Mouse (Mus musculus) testis, postnatal 10 days (tissue): ENCODE results near the gene AI182371.

ENCODE experiments used
- DNase-seq: peaks from one replicate; pipeline ENCODE4 v3.0.0; 2021; ENCODE audit warnings: low spot score

AI182371 gene

DNA sequence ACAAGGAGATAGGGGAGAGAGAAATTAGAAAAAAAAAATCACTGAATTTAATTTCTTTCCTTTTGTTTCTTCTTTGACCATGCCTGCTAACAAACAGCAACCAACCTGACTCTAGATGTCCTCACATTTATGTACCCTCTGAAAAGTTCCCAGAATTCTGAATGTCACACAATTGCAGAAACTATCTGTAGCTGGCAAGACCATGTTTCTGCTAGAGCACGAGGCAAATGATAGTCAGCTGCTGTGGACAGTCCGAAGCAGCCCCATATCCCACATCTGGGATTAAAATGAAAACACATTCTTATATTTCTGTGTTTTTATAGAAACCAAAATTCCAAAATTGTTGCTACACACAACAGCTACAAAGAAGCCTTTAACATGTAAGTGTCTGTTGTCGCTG is at the start of gene AI182371:
AI182371 (minus strand) TSS at position 101 of the 400 bp plus-strand sequence.
- no peak for DNase-seq

DNA sequence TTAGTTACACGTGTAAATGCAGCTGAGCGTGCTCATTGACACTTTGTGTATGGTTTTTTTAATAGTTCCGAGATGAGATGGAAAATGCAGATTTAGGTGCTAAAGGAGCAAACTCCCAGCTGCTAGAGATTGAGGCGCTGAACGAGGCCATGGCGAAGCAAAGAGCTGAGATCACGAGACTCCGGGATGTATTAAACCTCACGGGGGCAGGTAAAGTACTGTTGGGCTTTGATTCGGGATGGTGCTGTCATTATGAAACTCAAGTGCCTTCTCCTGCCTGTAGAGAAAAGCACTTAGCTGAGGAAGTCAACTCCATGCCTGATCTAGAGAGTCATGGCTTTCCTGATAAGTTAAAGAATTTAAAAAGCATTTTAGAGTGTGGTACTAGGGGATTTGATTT is 47.5 kb upstream of the AI182371 start:
- no peak for DNase-seq

DNA sequence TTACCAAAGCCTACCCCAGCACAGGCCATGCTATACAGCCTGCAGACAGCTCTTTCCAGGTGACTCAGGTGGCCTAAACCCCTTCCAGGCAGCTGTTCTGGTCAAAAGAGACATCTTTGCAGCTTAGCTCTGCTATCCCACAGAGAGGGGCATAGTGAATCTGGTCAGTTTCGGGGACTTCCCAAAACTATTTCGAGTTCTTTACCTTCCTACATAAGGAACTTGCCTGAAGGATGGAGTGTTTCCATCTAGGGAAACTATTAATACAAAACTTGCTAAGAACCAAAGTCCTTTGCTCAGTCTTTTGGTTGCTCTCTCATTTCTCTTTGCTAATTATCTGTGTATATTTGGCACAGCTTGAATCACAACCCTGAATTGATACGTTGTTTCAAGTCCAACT is 40.3 kb upstream of the AI182371 start:
- no peak for DNase-seq

DNA sequence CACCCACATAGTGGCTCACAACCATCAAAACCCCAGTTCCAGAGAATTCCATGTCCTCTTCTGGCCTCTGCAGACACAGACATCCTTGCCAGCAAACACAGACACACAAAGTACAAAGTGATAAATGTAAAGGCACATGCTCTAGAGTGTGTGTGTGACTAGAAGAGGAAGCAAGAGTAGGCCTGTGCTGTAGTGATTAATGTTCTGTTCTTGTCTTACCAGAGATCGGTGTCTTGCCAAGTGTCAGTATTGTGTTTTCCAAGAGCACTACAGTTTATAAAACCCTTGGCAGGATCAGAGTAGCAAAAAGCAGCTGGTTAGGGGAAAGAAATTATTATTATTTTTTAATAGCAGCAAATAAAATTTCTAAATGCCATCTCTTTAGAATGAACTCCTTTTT is 37.2 kb upstream of the AI182371 start:
- no peak for DNase-seq

DNA sequence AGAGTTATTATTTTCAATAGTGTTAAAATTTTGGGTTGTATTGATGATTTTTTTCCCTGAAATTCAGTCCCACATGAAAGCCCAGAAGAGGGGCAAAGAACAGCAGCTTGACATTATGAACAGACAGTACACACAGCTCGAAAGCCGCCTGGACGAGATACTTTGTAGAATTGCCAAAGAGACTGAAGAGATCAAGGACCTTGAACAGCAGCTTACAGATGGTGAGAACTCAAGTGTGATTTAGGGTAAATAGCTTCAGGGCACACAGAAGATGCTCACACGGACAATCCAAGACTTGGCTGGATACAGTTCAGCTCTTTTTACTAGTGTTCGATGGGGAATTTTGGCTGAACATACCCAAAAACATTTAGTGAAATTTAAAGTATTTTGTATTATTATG is 32.5 kb upstream of the AI182371 start:
- no peak for DNase-seq

DNA sequence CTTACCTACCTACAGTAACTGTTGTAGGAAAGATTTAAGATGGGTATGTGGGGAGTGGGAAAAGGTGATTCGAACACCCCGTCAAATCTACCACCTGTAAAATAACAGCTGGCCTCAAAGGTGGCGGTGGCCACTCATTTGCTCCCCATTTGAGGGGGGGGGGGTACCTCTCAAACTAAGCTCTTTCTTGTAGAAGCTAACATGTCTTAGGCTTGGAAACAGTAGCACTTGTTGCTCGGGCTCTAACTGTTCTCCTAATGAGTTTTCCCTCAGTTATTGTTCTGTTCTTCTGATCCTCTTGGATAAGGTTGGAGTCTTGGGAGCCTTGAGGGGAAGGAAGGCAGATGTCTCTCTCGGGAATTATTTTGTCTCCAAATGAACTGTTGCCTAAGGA is 31.3 kb upstream of the AI182371 start:
- DNase-seq = no peak

DNA sequence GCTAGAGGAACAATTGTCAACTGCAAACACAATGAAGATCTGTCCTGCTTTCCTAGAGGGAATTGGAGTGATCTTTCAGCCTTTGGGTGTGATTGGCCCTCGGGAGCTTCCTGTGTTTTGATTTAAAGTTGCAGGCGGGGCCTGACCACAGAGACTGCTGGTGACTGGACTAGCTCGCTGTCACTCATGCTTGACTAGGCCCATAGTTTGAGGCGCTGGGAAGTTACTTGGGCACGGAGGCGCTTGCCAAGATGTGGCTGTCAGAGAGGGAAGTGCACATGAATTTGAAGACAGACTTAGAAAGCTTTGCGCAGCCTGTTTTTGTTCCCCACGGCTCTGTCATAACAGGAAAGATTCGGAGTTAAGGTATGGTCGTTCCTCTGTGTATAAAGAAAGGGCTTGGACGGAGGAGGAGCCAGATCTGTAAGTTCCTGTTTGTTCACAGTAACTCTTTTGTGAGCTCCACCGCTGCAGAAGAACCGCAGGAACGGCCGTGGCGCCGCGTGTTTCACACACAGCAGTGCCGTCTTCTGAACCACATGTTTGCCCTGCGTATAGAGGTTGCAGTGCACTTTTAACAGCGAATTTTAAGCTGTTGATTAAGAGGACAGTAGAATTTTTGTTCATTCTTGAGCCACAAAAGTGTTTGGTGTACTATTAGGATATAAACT is 30.8 kb upstream of the AI182371 start:
- DNase-seq = peak; percentile 94

DNA sequence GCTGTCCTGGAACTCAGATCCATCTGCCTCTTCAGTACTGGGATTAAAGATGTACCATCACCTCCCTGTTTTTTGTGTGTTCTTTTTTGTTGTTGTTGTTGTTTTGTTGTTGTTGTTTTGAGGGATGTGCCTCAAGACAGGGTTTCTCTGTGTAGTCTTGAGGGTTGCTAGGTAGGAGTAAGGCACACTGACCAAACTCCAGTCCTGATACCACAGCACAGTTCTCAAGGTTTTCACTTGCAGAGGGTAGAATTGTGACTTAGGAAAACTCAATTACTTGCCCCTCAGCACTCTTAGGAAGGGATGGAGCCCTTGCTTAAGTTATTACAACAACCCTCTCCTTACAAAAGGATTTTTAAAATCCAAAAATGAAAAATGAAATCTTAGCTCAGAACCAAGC is 30.1 kb upstream of the AI182371 start:
- no peak for DNase-seq

DNA sequence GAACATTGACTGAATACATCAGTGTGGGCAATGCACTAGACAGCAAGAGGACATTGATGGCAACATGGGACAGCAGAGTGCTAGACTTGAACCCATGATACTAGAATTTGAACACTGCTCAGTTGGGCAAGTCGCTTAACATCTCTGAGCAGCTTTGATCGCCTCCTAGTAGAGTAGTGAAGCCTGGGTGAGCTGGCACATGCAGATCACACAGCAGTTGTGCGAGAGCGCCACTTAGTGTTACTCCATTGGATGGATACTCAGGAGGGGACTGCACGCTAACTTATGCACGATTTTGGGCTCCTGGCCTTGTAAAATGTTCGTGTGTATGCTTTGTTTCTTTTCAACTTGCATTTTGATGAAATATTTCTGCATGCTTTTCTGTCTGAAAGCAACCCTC is 23.4 kb upstream of the AI182371 start:
- no peak for DNase-seq

DNA sequence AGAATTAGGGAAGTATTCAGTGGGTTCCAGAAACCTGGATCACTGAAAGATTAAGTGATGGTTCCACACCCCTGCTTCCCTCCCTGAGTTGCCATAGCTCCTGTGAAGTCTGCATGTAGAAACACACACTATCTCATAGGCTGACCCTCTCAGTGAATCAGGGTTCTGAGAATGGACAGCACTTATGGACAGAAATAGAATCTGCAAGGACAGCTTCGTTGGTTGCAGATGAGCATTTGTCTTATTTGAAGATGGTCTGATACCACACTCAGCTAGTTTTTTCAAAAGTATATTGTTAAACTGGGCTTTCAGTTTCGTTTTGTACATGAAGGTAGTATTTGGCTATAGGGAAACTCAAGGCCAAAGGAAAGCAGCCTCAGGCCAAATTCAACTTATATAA is 9.2 kb upstream of the AI182371 start:
- DNase-seq = no peak

DNA sequence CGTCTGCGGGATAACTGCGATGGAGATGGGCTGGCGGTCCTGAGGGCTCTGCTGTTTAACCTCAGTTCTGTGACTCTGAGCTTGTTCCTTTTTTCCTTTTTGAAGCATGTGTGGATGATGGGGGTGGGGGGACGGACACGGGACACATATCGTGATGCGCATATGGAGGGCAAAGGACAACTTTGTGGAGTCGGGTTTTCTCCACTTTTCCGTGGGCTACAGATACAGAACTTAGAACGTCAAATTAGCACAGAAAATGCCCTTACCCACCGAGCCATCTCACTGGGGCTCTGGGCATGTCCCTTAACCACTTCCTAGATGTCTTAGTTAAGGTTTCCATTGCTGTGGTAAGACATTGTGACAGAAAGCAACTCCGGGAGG is 8.6 kb upstream of the AI182371 start:
- DNase-seq = no peak

DNA sequence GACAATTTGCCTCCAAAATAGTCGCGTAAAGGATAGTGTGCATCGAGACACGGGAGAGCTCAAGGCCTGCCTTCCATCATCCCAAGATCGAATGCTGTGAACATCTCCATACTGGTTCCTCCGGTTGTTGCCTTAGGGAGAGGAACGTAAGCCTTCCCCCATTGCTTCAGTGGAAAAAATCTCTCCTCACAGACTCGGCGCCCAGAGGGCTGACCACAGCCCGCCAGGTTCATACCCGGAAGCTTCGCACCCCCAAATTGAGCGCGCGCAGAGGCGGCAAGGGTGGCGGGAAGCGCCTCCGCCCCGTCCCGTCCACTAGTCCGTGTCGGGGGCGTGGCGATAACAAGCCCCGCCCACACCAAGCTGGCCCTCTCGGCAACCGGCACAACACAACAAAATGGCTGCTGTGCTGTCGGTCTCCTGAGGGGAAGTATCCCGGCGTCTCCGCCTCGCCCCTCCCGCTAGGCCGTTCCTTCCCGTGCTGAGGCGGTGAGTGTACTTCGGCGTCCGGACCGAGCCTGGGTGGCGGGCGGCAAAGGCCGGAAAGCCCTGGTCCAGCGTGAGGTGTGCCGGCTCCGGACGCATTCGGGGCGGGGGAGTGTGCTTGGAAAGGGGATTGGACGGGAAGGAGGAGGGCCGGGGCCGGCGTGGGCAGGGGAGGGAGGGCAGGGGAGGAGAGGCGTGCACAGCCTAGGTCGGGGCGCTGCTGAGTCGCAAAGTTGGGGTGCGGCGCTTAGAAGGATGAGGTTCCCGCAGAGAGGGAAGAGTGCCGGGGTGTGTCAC is 8.0 kb upstream of the AI182371 start, which contains the start of gene Cntrl:
Cntrl (plus strand) TSS at position 352 of the 783 bp plus-strand sequence.
- peak; percentile 98 for DNase-seq

DNA sequence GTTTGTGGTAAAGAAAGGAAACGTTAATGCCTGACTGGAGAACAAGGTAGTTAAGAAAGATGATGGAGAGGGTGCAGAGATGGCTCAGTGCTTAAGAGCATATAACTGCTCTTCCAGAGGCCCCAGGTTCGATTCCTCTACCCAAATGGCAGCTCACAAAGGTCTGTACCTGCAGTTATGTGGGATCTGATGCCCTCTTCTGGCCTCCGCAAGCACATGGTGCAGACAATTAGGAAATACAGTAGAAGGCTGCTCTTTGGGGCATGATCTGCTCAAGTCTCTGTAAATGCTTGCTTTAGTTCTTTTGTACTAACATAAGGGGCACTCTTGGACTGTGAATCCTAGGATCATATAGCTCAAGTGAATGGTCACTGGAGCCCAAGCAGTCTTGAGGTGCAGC is 7.4 kb upstream of the AI182371 start:
- peak; percentile 48 for DNase-seq

DNA sequence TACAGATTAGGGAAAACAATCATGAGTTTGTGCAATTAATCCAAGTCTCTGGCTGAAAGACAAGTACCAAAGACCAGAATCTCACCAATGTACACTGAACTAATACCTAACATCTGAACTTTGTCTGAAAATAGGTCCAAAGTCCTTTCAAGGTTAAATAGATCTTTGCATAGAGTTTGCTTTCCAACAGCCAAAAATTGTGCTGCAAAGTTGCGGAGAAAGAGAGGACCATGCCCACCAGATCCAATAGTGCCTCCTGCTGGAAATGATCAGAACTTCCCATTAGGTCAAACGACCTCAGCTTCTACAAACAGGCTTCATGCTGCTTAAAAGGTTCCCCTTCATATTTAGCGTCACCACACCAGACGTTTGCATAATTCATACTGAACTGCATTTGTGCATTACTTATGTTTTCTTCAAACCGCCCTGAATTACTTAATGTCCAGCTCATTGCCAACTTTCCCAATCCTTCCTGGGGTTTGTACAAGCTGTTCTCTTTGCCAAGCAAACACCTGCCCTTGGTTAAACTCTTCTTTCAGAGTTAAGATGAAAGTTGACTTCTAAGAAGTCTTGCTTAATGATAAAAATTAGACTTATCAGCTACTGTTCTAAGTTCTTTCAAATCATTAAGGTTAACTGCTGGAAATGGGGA is 6.8 kb upstream of the AI182371 start:
- peak; percentile 48 for DNase-seq

DNA sequence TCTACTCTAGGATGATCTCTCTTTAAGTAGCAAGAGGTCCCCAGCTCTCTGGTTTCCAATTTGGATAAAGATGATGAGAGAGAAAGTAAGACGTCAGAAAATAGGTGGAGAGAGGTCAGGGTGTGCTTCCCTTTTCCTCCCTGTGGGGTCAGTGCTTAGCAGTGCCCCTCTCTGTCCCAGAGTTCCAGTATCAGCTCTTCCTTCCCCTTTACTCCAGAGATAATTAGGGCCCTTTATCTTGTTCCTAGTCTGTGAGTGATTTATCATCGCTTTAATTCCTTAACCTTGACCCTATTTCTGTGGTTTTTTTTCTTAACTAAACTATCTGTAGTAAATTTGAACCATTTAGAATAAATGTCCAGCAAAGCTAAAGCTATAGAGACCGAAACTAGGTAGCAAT is 3.5 kb upstream of the AI182371 start:
- no peak for DNase-seq

DNA sequence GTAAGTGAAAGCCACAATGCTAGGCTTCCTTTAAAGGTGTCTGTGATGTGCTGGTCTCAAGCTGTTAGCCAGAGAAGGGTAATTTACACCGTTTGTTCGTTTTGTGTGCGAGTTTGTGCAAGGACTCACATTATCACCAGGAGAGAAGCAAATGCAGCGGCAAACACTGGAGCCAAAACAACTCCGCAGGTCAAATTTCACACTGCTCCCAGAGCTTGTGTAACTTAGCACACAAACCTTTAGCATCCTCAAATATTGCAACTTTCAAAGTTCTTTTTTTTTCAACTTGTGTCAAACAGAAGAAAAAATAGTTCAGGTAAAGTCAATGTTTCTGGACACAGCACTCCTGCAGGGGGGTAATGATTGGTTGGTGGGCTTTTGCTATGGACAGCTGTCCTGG is 2.2 kb upstream of the AI182371 start:
- DNase-seq = no peak

DNA sequence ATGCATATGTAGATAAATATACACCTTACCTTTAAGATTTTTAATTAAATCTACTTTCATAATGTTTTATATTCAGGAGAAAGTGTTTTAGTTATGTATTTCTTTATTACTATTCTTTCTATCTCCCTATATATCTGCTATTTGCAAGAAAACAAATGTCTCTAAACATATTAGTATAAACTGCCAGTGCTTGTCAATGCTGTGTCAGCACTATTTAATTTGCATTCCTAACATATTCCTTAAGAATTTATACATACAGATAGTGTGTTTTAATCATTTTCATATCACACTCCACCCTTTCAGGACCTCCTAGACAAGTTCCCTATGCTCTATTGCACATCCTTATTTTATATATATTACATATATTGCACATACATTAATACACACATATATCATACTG is 1.4 kb upstream of the AI182371 start:
- DNase-seq = no peak

DNA sequence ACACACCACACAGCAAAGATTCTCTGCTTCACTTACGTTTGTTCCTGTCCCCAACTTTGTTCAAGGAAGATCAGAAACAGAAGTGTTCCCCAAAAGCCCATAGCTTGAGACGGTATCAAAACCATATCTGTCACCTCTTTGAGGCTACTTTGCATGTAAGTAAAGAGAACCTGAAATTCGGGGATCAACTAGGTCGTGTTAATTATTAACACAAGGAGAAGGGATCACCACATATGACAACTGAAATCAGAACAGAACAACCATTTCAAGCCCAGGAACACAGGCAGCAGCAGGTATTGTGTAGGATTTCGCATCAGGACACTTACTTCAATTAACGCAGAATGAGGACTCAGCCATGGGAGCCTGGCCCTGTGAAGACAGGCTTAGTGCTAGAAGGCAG is 814 bp downstream of the AI182371 start:
- no peak for DNase-seq

DNA sequence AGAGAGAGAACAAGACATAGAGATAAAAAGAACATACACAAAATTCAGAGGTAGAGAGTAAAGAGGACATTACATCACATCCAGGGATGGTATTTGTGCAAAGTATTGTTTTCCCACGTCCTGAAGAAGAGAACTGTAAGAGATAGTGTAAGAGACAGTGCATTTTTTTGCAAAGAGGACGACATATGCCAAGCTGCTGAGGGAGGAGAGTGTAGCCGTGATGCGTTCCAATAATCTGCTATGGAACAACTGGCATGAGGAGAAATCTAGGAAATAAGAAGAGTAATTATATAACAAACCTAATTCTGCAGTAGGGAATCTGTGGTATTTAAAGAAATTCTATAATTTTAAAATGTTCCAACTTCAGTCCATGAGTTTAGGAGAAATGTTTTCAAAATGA is 13.9 kb downstream of the AI182371 start:
- no peak for DNase-seq

DNA sequence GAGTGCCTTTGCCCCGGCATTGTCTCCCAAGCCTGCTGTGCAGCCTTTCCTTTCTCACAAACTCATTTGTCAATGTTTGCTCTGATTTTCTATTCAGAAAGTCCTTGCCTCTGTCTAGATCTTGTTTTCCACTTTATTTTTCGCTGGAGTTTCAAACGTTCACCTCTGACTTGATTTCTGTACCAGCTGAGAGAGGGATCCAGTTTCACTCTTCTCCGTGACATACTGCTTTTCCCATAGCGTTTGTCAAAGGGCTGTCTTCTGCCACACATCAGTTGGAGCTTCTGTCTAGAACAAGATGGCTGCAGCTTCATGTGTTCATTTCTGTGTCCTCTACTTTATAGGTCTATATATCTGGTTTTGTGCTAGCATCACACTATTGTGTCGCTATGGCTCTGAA is 22.2 kb downstream of the AI182371 start:
- no peak for DNase-seq

DNA sequence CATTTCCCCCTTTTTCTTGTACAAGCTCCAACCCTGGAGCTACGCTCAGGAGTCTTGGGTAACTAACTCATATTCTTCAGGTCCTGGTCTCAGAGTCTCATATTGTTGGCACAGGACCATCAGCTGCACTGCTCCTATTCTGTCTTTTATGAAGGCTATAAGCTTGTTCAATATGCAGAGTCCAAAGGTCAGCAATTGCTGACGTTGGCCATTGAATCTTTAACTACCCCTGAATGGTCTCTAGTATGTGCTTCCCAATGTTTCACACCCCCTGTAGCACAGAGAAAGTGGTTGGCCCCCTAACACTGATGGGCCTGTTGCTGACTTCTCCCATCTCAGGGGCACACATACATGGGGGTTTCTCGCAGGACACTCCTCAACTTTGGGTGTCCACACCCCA is 27.0 kb downstream of the AI182371 start:
- no peak for DNase-seq

DNA sequence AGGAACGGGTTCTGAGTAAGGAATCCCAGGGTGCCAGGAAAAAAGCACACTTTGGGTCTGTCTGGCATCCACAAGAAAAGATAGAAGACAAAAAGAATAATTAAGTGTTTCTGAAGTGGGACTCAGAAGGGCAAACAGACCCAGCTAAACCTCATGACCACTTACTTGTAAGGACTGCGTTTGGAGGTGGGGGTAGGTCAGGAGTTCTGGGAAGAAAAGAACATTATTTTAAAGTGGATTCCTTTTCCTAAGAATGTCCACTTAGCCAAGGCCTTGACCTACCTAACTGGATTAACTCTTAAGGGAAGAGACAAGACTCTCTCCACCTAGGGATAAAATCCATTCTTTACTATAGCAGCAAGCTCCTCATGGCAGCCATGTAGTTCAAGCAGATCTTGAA is 28.8 kb downstream of the AI182371 start:
- no peak for DNase-seq

DNA sequence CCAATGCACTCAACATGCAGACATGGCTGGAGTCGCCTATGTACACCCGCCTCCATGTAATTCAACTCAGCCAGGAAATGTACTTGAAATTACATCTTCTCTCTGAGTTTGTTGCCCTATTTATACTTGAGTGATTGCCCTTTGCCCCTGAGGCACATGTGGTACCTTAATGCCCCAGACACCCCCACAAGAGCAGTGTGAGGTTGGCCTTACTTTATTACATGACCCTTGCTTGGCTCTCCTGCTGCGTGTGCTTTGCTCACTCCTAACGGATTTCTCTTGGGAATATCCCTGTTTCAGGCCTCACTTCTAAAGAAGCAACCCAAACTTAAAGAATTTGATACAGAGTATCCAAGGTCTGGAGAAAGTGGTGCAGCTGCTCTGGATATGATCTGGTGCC is 31.1 kb downstream of the AI182371 start:
- DNase-seq = no peak
